Mouse (Mus musculus) C3H10T1/2 (cell line): ENCODE measurements around the gene Rwdd2b. TPM values are rescaled to one million over a fixed set of nuclear protein-coding genes. Genes with fewer than 3 reads are reported as not detected.

Experiments used
- polyA plus RNA-seq, 2 experiments: library from polyadenylated mRNA; unstranded; fragments of >200 nt; fragmentation: generic; extraction: Trizol; gene quantifications; one replicate each; pipeline ENCODE4 v1.2.1; 2012; ENCODE audit warnings: missing spikeins in 2 of 2

Rwdd2b gene
- polyA plus RNA-seq: 1 to 10 TPM; 3.9 to 5.5 TPM

GRCm38 (mm10) chr16:87440184-87440686, at the start of gene Rwdd2b:
TSS of gene Rwdd2b (minus strand) at chr16:87440573.

GRCm38 (mm10) chr16:87454419-87455179, 14.2 kb upstream of the Rwdd2b start, which contains the start of gene Usp16:
TSS of gene Usp16 (plus strand) at chr16:87454703.

GRCm38 (mm10) chr16:87432033-87432814, 8.1 kb downstream of the Rwdd2b start, which contains the start of gene Ltn1:
TSS of gene Ltn1 (minus strand) at chr16:87432612.

Other genes starting within 250 kb of the Rwdd2b start
- 10 to 100 TPM in 1 of 2 experiments, 1 to 10 TPM in 1; 1.7 to 12.4 TPM for gene N6amt1, start 86.4 kb downstream of the Rwdd2b start, polyA plus RNA-seq
- gene Ltn1, start 8.0 kb downstream of the Rwdd2b start, polyA plus RNA-seq: 1 to 10 TPM in 1 of 2 experiments, under 1 TPM in 1; 0.44 to 3.4 TPM
- 10 to 100 TPM in 1 of 2 experiments, 1 to 10 TPM in 1; 1.7 to 14.3 TPM for gene Usp16, start 14.1 kb upstream of the Rwdd2b start, polyA plus RNA-seq
- 10 to 100 TPM; 25.7 to 87.1 TPM for gene Cct8, start 55.3 kb upstream of the Rwdd2b start, polyA plus RNA-seq
- not detected for gene Map3k7cl, start 112.8 kb upstream of the Rwdd2b start, polyA plus RNA-seq